Mouse (Mus musculus): ENCODE measurements around the gene Nbdy.

DNA sequence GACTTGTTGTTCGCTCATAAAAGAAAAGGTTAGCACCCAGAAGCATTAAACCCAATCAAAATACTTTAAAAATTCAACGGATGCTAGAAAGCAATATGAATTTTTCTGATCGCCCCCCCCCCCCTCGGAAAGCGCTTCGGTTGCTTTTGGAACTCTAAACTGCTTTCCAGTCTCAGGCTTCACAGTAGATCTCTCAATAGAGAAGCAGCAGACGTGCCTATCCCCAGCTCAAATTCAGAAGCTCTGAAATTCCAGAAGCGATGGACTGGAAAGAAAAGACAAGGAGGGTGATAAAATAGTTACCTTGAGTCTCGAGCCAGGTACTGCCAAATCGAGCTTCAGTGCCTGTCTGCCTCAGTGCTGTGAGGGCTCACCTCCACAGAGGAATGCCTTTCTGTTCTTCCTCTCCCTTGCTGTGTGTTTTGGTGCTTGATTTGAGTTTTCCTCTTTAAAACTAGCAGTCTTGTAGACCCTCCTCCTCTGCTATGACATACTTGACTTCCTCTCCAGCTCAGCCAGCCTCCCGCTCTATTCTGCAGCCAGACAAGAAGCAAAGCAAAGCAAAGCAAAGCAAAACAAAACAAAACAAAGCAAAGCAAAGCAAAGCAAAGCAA, 27.5 kb upstream of the Nbdy start, which contains the start of gene Kctd12b:
- TF ChIP-seq GATA1 (IDR thresholded peaks at IDR 0.05; ENCODE audit: low read length) (no peak), TAL1 (IDR thresholded peaks at IDR 0.05; ENCODE audit: low read length) (no peak)
